Mouse (Mus musculus) kidney, postnatal 10 days (tissue): ENCODE results near the gene Trpm3.

Source experiments
- DNase-seq: peaks from one replicate; pipeline ENCODE4 v3.0.0; 2021; ENCODE audit warnings: mixed read lengths

The Trpm3 gene

GRCm38 (mm10) chr19:22657251-22657650, 518.4 kb downstream of the Trpm3 start:
- no peak for DNase-seq

- no peak for DNase-seq
These were observed 526.6 kb downstream of the Trpm3 start for GRCm38 (mm10) chr19:22665401-22665800.

GRCm38 (mm10) chr19:22670222-22670621, 531.4 kb downstream of the Trpm3 start:
- DNase-seq: no peak

- no peak for DNase-seq
These were observed 534.0 kb downstream of the Trpm3 start for GRCm38 (mm10) chr19:22672892-22673291.

GRCm38 (mm10) chr19:22676206-22676605, 537.4 kb downstream of the Trpm3 start:
- DNase-seq: no peak

GRCm38 (mm10) chr19:22682238-22682637, 543.4 kb downstream of the Trpm3 start:
- DNase-seq: no peak

- DNase-seq: no peak
These were observed 553.1 kb downstream of the Trpm3 start for GRCm38 (mm10) chr19:22691995-22692394.

- DNase-seq: peak; percentile 43
These were observed 553.7 kb downstream of the Trpm3 start for GRCm38 (mm10) chr19:22692553-22692952.

GRCm38 (mm10) chr19:22692956-22693355, 554.1 kb downstream of the Trpm3 start:
- DNase-seq: no peak

- no peak for DNase-seq
These were observed 556.6 kb downstream of the Trpm3 start for GRCm38 (mm10) chr19:22695423-22695822.

GRCm38 (mm10) chr19:22698737-22699136, 559.9 kb downstream of the Trpm3 start:
- no peak for DNase-seq

- peak; percentile 58 for DNase-seq
These were observed 562.2 kb downstream of the Trpm3 start for GRCm38 (mm10) chr19:22700871-22701651.

- no peak for DNase-seq
These were observed 565.0 kb downstream of the Trpm3 start for GRCm38 (mm10) chr19:22703876-22704275.

GRCm38 (mm10) chr19:22705414-22705813, 566.6 kb downstream of the Trpm3 start:
- no peak for DNase-seq

- DNase-seq: peak; percentile 48
These were observed 580.2 kb downstream of the Trpm3 start for GRCm38 (mm10) chr19:22719027-22719426.

- no peak for DNase-seq
These were observed 591.0 kb downstream of the Trpm3 start for GRCm38 (mm10) chr19:22729846-22730245.

GRCm38 (mm10) chr19:22730971-22731370, 592.1 kb downstream of the Trpm3 start:
- no peak for DNase-seq

- DNase-seq: no peak
These were observed 598.0 kb downstream of the Trpm3 start for GRCm38 (mm10) chr19:22736870-22737269.

- no peak for DNase-seq
These were observed 600.4 kb downstream of the Trpm3 start for GRCm38 (mm10) chr19:22739240-22739639.

GRCm38 (mm10) chr19:22753311-22753809, 614.5 kb downstream of the Trpm3 start:
- DNase-seq: peak; percentile 19

- DNase-seq: no peak
These were observed 615.2 kb downstream of the Trpm3 start for GRCm38 (mm10) chr19:22754071-22754470.

GRCm38 (mm10) chr19:22754498-22754897, 615.7 kb downstream of the Trpm3 start:
- DNase-seq: no peak

GRCm38 (mm10) chr19:22758496-22758895, 619.6 kb downstream of the Trpm3 start:
- DNase-seq: no peak

- no peak for DNase-seq
These were observed 629.4 kb downstream of the Trpm3 start for GRCm38 (mm10) chr19:22768242-22768641.
